Mouse (Mus musculus) lung, embryonic 14.5 days (tissue): ENCODE measurements around the gene Med15. TPM values are rescaled to one million over a fixed set of nuclear protein-coding genes. Genes with fewer than 3 reads are reported as not detected.

Source experiments
- ATAC-seq: fragments of 200-750 bp; cut with Nextera tagmentation; 2 replicates; pipeline ENCODE4 v1.8.0; 2017; ENCODE audit warnings: mild to moderate bottlenecking, moderate TSS enrichment, moderate library complexity; ENCODE audit not compliant: insufficient read depth
- DNase-seq: peaks from one replicate; pipeline ENCODE4 v3.0.0-alpha.2; 2015
- H3K27ac ChIP-seq: fragments of 300-500 bp; sonication (generic); 2 replicates; pipeline ENCODE4 v1.5.1; 2014; ENCODE audit warnings: low read depth, mild to moderate bottlenecking, moderate library complexity
- H3K27me3 ChIP-seq: fragments of 300-500 bp; sonication (generic); 2 replicates; pipeline ENCODE4 v1.6.1; 2014; ENCODE audit warnings: low read length, control low read depth; ENCODE audit not compliant: insufficient read depth
- H3K36me3 ChIP-seq: fragments of 300-500 bp; sonication (generic); 2 replicates; pipeline ENCODE4 v1.6.1; 2014; ENCODE audit warnings: control low read depth; ENCODE audit not compliant: insufficient read depth
- H3K4me1 ChIP-seq: fragments of 300-500 bp; sonication (generic); 2 replicates; pipeline ENCODE4 v1.6.1; 2014; ENCODE audit warnings: antibody characterized with exemption, control low read depth; ENCODE audit not compliant: insufficient read depth
- H3K4me2 ChIP-seq: fragments of 300-500 bp; sonication (generic); 2 replicates; pipeline ENCODE4 v1.6.1; 2014; ENCODE audit warnings: mild to moderate bottlenecking
- H3K4me3 ChIP-seq: fragments of 300-500 bp; sonication (generic); 2 replicates; pipeline ENCODE4 v1.5.1; 2014; ENCODE audit warnings: low read depth, low read length
- H3K9ac ChIP-seq: fragments of 300-500 bp; sonication (generic); 2 replicates; pipeline ENCODE4 v1.6.1; 2014
- H3K9me3 ChIP-seq: fragments of 300-500 bp; sonication (generic); 2 replicates; pipeline ENCODE4 v1.6.1; 2016; ENCODE audit warnings: low read depth, low read length, control low read depth
- CTCF ChIP-seq: IDR thresholded peaks from 2 replicates; pipeline ENCODE4 v1.5.1; 2016; ENCODE audit warnings: antibody characterized with exemption, low read depth
- WGBS: fragments of 180-500 bp; shearing (Covaris S2); extraction: QIAGEN DNeasy Blood & Tissue Kit; methylation state at CpG from one replicate; pipeline ENCODE4 v1.1.7; 2014; 5-methylcytosine and 5-hydroxymethylcytosine counted together
- polyA plus RNA-seq: library from polyadenylated mRNA; unstranded; fragments of >200 nt; fragmentation: Nextera tagmentation; extraction: Ambion mirVana; gene quantifications from 2 replicates; pipeline ENCODE4 v1.2.1, GENCODE M21; 2014

Med15 gene
- polyA plus RNA-seq, 1 experiment from 2014 or later, result 46.0 TPM

GRCm38 (mm10) chr16:17733646-17734045 is 955 bp upstream of the Med15 start:
- no peaks in the 10 kb centered on the region for H3K9me3 ChIP-seq
- 55% methylated on average over 2 of the region's 2 CpGs for WGBS
- no peak for ATAC-seq
- no peaks in the 10 kb centered on the region for H3K4me1 ChIP-seq
- no peak for DNase-seq
- no peaks in the 10 kb centered on the region for H3K36me3 ChIP-seq
- no peak overlapping the region for H3K27ac ChIP-seq
- no peaks in the 10 kb centered on the region for H3K27me3 ChIP-seq
- H3K4me3 ChIP-seq, result peak overlapping the region; percentile 20; the same call in 1 of the 2 replicates
- H3K9ac ChIP-seq, result no peak overlapping the region
- no peak for TF ChIP-seq CTCF
- H3K4me2 ChIP-seq, result peak overlapping the region; percentile 48; the same call in 1 of the 2 replicates

DNA sequence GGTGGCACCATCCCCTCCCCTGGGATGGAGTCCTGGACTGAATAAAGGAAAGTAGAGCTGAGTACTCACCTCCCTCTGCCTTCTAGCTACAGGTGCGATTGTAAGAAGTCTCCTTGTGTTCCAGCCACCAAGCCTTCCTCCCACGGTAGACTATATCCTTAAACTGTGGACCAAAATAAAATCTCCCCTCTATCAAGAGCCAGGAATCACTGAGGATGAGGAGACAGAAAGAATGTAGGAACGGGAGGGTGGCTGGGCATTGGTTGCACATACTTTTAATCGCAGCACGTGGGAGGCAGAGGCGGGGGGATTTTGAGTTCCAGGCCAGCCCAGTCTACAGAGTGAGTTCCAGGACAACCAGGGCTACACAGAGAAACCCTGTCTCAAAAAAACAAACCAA is 260 bp downstream of the Med15 start:
- WGBS, result 70% methylated on average over 6 of the region's 6 CpGs
- ATAC-seq (no peak), DNase-seq (no peak)
- H3K9me3 ChIP-seq, result no peaks in the 10 kb centered on the region
- no peak for TF ChIP-seq CTCF
- no peak overlapping the region for H3K4me2 ChIP-seq
- H3K36me3 ChIP-seq, result no peaks in the 10 kb centered on the region
- no peak overlapping the region for H3K9ac ChIP-seq
- H3K4me1 ChIP-seq, result no peaks in the 10 kb centered on the region
- no peak overlapping the region for H3K4me3 ChIP-seq
- H3K27me3 ChIP-seq, result no peaks in the 10 kb centered on the region
- H3K27ac ChIP-seq, result no peak overlapping the region

- H3K4me2 ChIP-seq, result no peak overlapping the region
- no peak; the same call in 1 of the 2 replicates for TF ChIP-seq CTCF
- no peaks in the 10 kb centered on the region for H3K27me3 ChIP-seq
- H3K27ac ChIP-seq, result no peak overlapping the region
- no peaks in the 10 kb centered on the region for H3K9me3 ChIP-seq
- DNase-seq (no peak), ATAC-seq (no peak)
- no peaks in the 10 kb centered on the region for H3K36me3 ChIP-seq
- no peaks in the 10 kb centered on the region for H3K4me1 ChIP-seq
- WGBS, result 31% methylated on average over 3 of the region's 3 CpGs
- H3K9ac ChIP-seq, result no peak overlapping the region
- H3K4me3 ChIP-seq, result no peak overlapping the region
These were observed 670 bp downstream of the Med15 start for GRCm38 (mm10) chr16:17732021-17732420.

- TF ChIP-seq CTCF, result peak; percentile 32
- ATAC-seq (no peak), DNase-seq (no peak)
- Histone ChIP-seq H3K4me2 (no peak overlapping the region), H3K27me3 (no peaks in the 10 kb centered on the region), H3K4me3 (no peak overlapping the region), H3K36me3 (no peaks in the 10 kb centered on the region), H3K9me3 (no peaks in the 10 kb centered on the region), H3K27ac (no peak overlapping the region), H3K4me1 (no peaks in the 10 kb centered on the region), H3K9ac (no peak overlapping the region)
These were observed 2.7 kb downstream of the Med15 start for GRCm38 (mm10) chr16:17729974-17730373.

GRCm38 (mm10) chr16:17727179-17727861 is 5.4 kb downstream of the Med15 start:
- Histone ChIP-seq H3K27ac (no peak overlapping the region), H3K9ac (no peak overlapping the region), H3K4me3 (no peak overlapping the region), H3K9me3 (no peaks in the 10 kb centered on the region), H3K36me3 (no peaks in the 10 kb centered on the region), H3K4me2 (peak overlapping the region; percentile 40), H3K27me3 (no peaks in the 10 kb centered on the region), H3K4me1 (no peaks in the 10 kb centered on the region)
- peak; percentile 60 for TF ChIP-seq CTCF
- WGBS, result 17% methylated on average over 5 of the region's 5 CpGs
- ATAC-seq (no peak), DNase-seq (peak; percentile 79)

GRCm38 (mm10) chr16:17724448-17724847 is 8.2 kb downstream of the Med15 start:
- no peak for TF ChIP-seq CTCF
- Histone ChIP-seq H3K36me3 (peaks cover 5% of the 10 kb centered on the region; the same call in 1 of the 2 replicates), H3K4me2 (no peak overlapping the region), H3K27me3 (no peaks in the 10 kb centered on the region), H3K9ac (no peak overlapping the region), H3K4me3 (no peak overlapping the region), H3K9me3 (no peaks in the 10 kb centered on the region), H3K27ac (no peak overlapping the region), H3K4me1 (peaks cover 4% of the 10 kb centered on the region)
- 91% methylated on average over 3 of the region's 3 CpGs for WGBS
- DNase-seq (no peak), ATAC-seq (no peak)

- peak overlapping the region; percentile 94; the same call in 1 of the 2 replicates for H3K4me2 ChIP-seq
- peak overlapping the region; percentile 93; the same call in 1 of the 2 replicates for H3K4me3 ChIP-seq
- no peak for TF ChIP-seq CTCF
- no peaks in the 10 kb centered on the region for H3K27me3 ChIP-seq
- no peak overlapping the region for H3K9ac ChIP-seq
- ATAC-seq, result no peak
- H3K4me1 ChIP-seq, result peaks cover 4% of the 10 kb centered on the region
- WGBS, result 70% methylated on average over 1 of the region's 1 CpGs
- no peak overlapping the region for H3K27ac ChIP-seq
- no peaks in the 10 kb centered on the region for H3K9me3 ChIP-seq
- peaks cover 5% of the 10 kb centered on the region; the same call in 1 of the 2 replicates for H3K36me3 ChIP-seq
- no peak for DNase-seq
These were observed 9.4 kb downstream of the Med15 start for GRCm38 (mm10) chr16:17723325-17723626.
